Mouse (Mus musculus) stomach, postnatal 0 days (tissue): ENCODE results near the gene Cand1.

Experiments used
- CTCF ChIP-seq: IDR thresholded peaks from 2 replicates; pipeline ENCODE4 v1.5.1; 2016; ENCODE audit warnings: antibody characterized with exemption, low read depth, mild to moderate bottlenecking, moderate library complexity
- EP300 ChIP-seq: optimal IDR thresholded peaks from 2 replicates; pipeline ENCODE3; 2016; ENCODE audit warnings: antibody characterized with exemption

GRCm38 (mm10) chr10:119238985-119239631 is 747 bp downstream of the Cand1 start:
- TF ChIP-seq CTCF (0 out of 2 replicates have a peak, but pooled peaks have one; percentile 4), EP300 (peak; percentile 24)
